Mouse (Mus musculus) E14TG2a.4 (cell line): ENCODE data around the gene Tmem229a.

Source experiments
- CTCF ChIP-seq: conservative IDR thresholded peaks from 2 replicates; pipeline ENCODE4 v1.5.1; 2014; ENCODE audit warnings: low read length
- NANOG ChIP-seq: IDR thresholded peaks from 2 replicates; pipeline ENCODE4 v1.6.1; 2014; ENCODE audit warnings: borderline replicate concordance, low read length, mixed read lengths

DNA sequence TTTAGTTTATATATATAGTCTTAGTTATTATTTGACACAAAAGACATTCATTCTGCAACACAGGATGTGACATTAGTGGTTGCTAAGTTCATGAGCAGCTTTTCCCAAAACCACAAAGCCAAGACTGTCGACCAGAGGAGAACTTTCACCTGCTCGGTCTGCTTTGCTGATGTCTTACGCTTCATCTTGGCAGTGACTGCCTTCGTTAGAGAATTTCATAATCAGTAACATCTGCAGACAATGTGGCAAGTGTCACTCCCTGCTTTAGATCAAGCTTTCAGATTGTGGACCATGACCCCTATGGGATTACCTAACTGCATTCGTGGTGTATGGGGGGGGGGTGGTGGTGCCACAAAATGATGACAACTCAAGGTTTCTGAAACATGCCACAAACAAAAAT, 7.7 kb upstream of the Tmem229a start:
- TF ChIP-seq CTCF, result no peak
- TF ChIP-seq NANOG, result no peak
